In genomic region chr4:131638105-131638504, GRCm38 (mm10) we compare ENCODE assay signal across 18 mouse cellular contexts.
DNase-seq lines count a peak whose midpoint lies in the region; ATAC-seq and TF ChIP-seq lines count a peak whose summit lies in the region.
"Had no signal": no experiment of that assay in that cellular context is flagged by ENCODE, and none has a peak within 500 bp of the region (broad histone marks: within the 10 kb centered on the region; RNA-seq: fewer than 3 reads in every experiment).

No protein-coding gene starts in this region.

- TF ChIP-seq EP300 in stomach, postnatal 0 days (optimal IDR thresholded peaks at IDR 0.05) = no peak
- no peak for TF ChIP-seq EP300 in liver, postnatal 0 days (IDR thresholded peaks at IDR 0.05; ENCODE audit: low read depth)

- H3K9me3 ChIP-seq in stomach, embryonic 16.5 days (replicated peaks; ENCODE audit: control insufficient read depth, low read length) = no peaks in the 10 kb centered on the region
- no peaks in the 10 kb centered on the region for H3K9me3 ChIP-seq in stomach, postnatal 0 days (ENCODE audit: control insufficient read depth, low read length)
- no peaks in the 10 kb centered on the region for H3K9me3 ChIP-seq in intestine, postnatal 0 days (ENCODE audit: control insufficient read depth)
- H3K9me3 ChIP-seq in kidney, postnatal 0 days (replicated peaks; ENCODE audit: low read length) = no peaks in the 10 kb centered on the region
- no peaks in the 10 kb centered on the region for H3K9me3 ChIP-seq in liver, postnatal 0 days (ENCODE audit: low read length)
- H3K9me3 ChIP-seq: embryonic facial prominence, embryonic 12.5 days; forebrain, embryonic 15.5 days; heart, embryonic 13.5 days had no signal

- WGBS in stomach, embryonic 16.5 days = 62% methylated on average over 5 of the region's 5 CpGs
- WGBS in stomach, postnatal 0 days = 58% methylated on average over 5 of the region's 5 CpGs
- 35% methylated on average over 5 of the region's 5 CpGs for WGBS in intestine, postnatal 0 days
- 65% methylated on average over 5 of the region's 5 CpGs for WGBS in kidney, postnatal 0 days
- WGBS in liver, postnatal 0 days (ENCODE audit: insufficient replicate concordance) = 58% methylated on average over 5 of the region's 5 CpGs

- H3K4me3 ChIP-seq in stomach, embryonic 16.5 days (replicated peaks; ENCODE audit: low read length) = no peak overlapping the region
- no peak overlapping the region for H3K4me3 ChIP-seq in stomach, postnatal 0 days (ENCODE audit: low read depth, low read length)
- H3K4me3 ChIP-seq in intestine, postnatal 0 days (ENCODE audit: low read depth, low read length) = no peak overlapping the region
- no peak overlapping the region for H3K4me3 ChIP-seq in kidney, postnatal 0 days (replicated peaks; ENCODE audit: low read depth, low read length)
- no peak overlapping the region for H3K4me3 ChIP-seq in liver, postnatal 0 days (ENCODE audit: low read depth, low read length)
- H3K4me3 ChIP-seq: embryonic facial prominence, embryonic 12.5 days; forebrain, embryonic 15.5 days; heart, embryonic 13.5 days had no signal

- H3K27ac ChIP-seq in stomach, embryonic 16.5 days (ENCODE audit: low read length) = no peak overlapping the region
- no peak overlapping the region for H3K27ac ChIP-seq in stomach, postnatal 0 days (replicated peaks)
- H3K27ac ChIP-seq in intestine, postnatal 0 days (ENCODE audit: low read depth, low read length) = no peak overlapping the region
- no peak overlapping the region for H3K27ac ChIP-seq in kidney, postnatal 0 days
- H3K27ac ChIP-seq in liver, postnatal 0 days (ENCODE audit: low read depth) = no peak overlapping the region
- H3K27ac ChIP-seq: embryonic facial prominence, embryonic 12.5 days; forebrain, embryonic 15.5 days; heart, embryonic 13.5 days had no signal

- no peak for TF ChIP-seq CTCF in stomach, postnatal 0 days (IDR thresholded peaks at IDR 0.05; ENCODE audit: low read depth)
- no peak for TF ChIP-seq CTCF in intestine, postnatal 0 days (IDR thresholded peaks at IDR 0.05; ENCODE audit: low read depth)
- TF ChIP-seq CTCF in kidney, postnatal 0 days (IDR thresholded peaks at IDR 0.05; ENCODE audit: low read depth) = no peak
- no peak for TF ChIP-seq CTCF in liver, postnatal 0 days (IDR thresholded peaks at IDR 0.05; ENCODE audit: low read depth)

- no peaks in the 10 kb centered on the region for H3K27me3 ChIP-seq in stomach, embryonic 16.5 days (ENCODE audit: control insufficient read depth, insufficient read depth, low read length)
- no peaks in the 10 kb centered on the region for H3K27me3 ChIP-seq in stomach, postnatal 0 days (ENCODE audit: control insufficient read depth, insufficient read depth, low read length)
- no peaks in the 10 kb centered on the region for H3K27me3 ChIP-seq in intestine, postnatal 0 days (replicated peaks; ENCODE audit: control insufficient read depth, insufficient read depth, low read length)
- H3K27me3 ChIP-seq in kidney, postnatal 0 days (ENCODE audit: insufficient read depth, low read length) = no peaks in the 10 kb centered on the region
- no peaks in the 10 kb centered on the region for H3K27me3 ChIP-seq in liver, postnatal 0 days (ENCODE audit: insufficient read depth, low read length)
- H3K27me3 ChIP-seq: embryonic facial prominence, embryonic 12.5 days; forebrain, embryonic 15.5 days had no signal

- no peak overlapping the region for H3K4me2 ChIP-seq in stomach, embryonic 16.5 days (ENCODE audit: low read depth, low read length)
- H3K4me2 ChIP-seq in stomach, postnatal 0 days (replicated peaks; ENCODE audit: low read depth) = no peak overlapping the region
- H3K4me2 ChIP-seq in intestine, postnatal 0 days (replicated peaks; ENCODE audit: low read depth) = peak overlapping the region; percentile 27; the same call in 1 of the 2 replicates
- H3K4me2 ChIP-seq in kidney, postnatal 0 days (ENCODE audit: low read length) = no peak overlapping the region
- no peak overlapping the region for H3K4me2 ChIP-seq in liver, postnatal 0 days (ENCODE audit: low read depth, low read length)
- H3K4me2 ChIP-seq: embryonic facial prominence, embryonic 12.5 days; forebrain, embryonic 15.5 days; heart, embryonic 13.5 days had no signal

- ATAC-seq in stomach, embryonic 16.5 days (ENCODE audit: insufficient read depth, low FRiP score) = peak; percentile 61
- ATAC-seq in stomach, postnatal 0 days (ENCODE audit: low FRiP score, low TSS enrichment) = no peak
- peak; percentile 85 for ATAC-seq in intestine, postnatal 0 days
- ATAC-seq in kidney, postnatal 0 days (replicated peaks; ENCODE audit: low FRiP score, low read depth) = peak; percentile 57; the same call in 1 of the 2 replicates
- no peak for ATAC-seq in liver, postnatal 0 days
- ATAC-seq: forebrain, embryonic 15.5 days had no signal

- no peak for DNase-seq in stomach, postnatal 0 days (ENCODE audit: low spot score)
- DNase-seq in kidney, postnatal 0 days (ENCODE audit: low spot score) = no peak
- peak; percentile 63 to 65 for DNase-seq in kidney, postnatal 36 days
- no peak for DNase-seq in liver, postnatal 0 days
- no peak for DNase-seq in cerebellum, postnatal 4 days (ENCODE audit: low spot score in 2 of 2)
- no peak for DNase-seq in gastrocnemius, adult 8-10 months (ENCODE audit: low spot score in 2 of 2)
- DNase-seq: adrenal gland, adult 8-10 months; adrenal gland, postnatal 36 days; cerebellum, adult 2 months; cerebellum, postnatal 10 days; gastrocnemius, postnatal 25 days; heart, adult 11 months; heart, postnatal 36 days had no signal

- H3K4me1 ChIP-seq in stomach, embryonic 16.5 days (ENCODE audit: control insufficient read depth, insufficient read depth, low read length) = no peaks in the 10 kb centered on the region
- no peaks in the 10 kb centered on the region for H3K4me1 ChIP-seq in stomach, postnatal 0 days (replicated peaks; ENCODE audit: control insufficient read depth, insufficient read depth)
- H3K4me1 ChIP-seq in intestine, postnatal 0 days (replicated peaks; ENCODE audit: control insufficient read depth, insufficient read depth, low read length) = no peaks in the 10 kb centered on the region
- H3K4me1 ChIP-seq in kidney, postnatal 0 days (replicated peaks; ENCODE audit: insufficient read depth, low read length) = no peaks in the 10 kb centered on the region
- H3K4me1 ChIP-seq in liver, postnatal 0 days (ENCODE audit: insufficient read depth) = no peaks in the 10 kb centered on the region
- H3K4me1 ChIP-seq: embryonic facial prominence, embryonic 12.5 days; forebrain, embryonic 15.5 days; heart, embryonic 13.5 days had no signal

- no peaks in the 10 kb centered on the region for H3K36me3 ChIP-seq in stomach, embryonic 16.5 days (ENCODE audit: control insufficient read depth, insufficient read depth, low read length)
- no peaks in the 10 kb centered on the region for H3K36me3 ChIP-seq in stomach, postnatal 0 days (ENCODE audit: control insufficient read depth, insufficient read depth, low read length)
- no peaks in the 10 kb centered on the region for H3K36me3 ChIP-seq in intestine, postnatal 0 days (ENCODE audit: control insufficient read depth, insufficient read depth)
- H3K36me3 ChIP-seq in kidney, postnatal 0 days (ENCODE audit: insufficient read depth, low read length) = no peaks in the 10 kb centered on the region
- H3K36me3 ChIP-seq in liver, postnatal 0 days (replicated peaks; ENCODE audit: insufficient read depth, low read length) = no peaks in the 10 kb centered on the region
- H3K36me3 ChIP-seq: embryonic facial prominence, embryonic 12.5 days; forebrain, embryonic 15.5 days; heart, embryonic 13.5 days had no signal

- H3K9ac ChIP-seq in stomach, embryonic 16.5 days (ENCODE audit: low read length) = no peak overlapping the region
- no peak overlapping the region for H3K9ac ChIP-seq in stomach, postnatal 0 days (ENCODE audit: low read length)
- H3K9ac ChIP-seq in intestine, postnatal 0 days (ENCODE audit: low read depth, low read length) = no peak overlapping the region
- no peak overlapping the region for H3K9ac ChIP-seq in kidney, postnatal 0 days (ENCODE audit: low read depth, low read length)
- no peak overlapping the region for H3K9ac ChIP-seq in liver, postnatal 0 days (replicated peaks)
- H3K9ac ChIP-seq: embryonic facial prominence, embryonic 12.5 days; forebrain, embryonic 15.5 days; heart, embryonic 13.5 days had no signal

Comparison
In these comparisons a context has a peak if more than half of its experiments do, and no peak if none do; other contexts are left out.
1. ATAC-seq: peak in stomach, embryonic 16.5 days (single experiment), intestine, postnatal 0 days (single experiment) and kidney, postnatal 0 days (single experiment); none in stomach, postnatal 0 days (single experiment) and liver, postnatal 0 days (single experiment).
2. DNase-seq: peak in kidney, postnatal 36 days (2 of 2); none in stomach, postnatal 0 days (single experiment), kidney, postnatal 0 days (single experiment), liver, postnatal 0 days (single experiment), cerebellum, postnatal 4 days (0 of 2) and gastrocnemius, adult 8-10 months (0 of 2).